Mouse (Mus musculus) left cerebral cortex, postnatal 4 days (tissue): Measurements from ENCODE around the gene Cpa1. TPM values are rescaled to one million over a fixed set of nuclear protein-coding genes. Genes with fewer than 3 reads are reported as not detected.

Source experiments
- DNase-seq: peaks from one replicate; pipeline ENCODE4 v3.0.0-alpha.2; 2022
- intact Hi-C: fragments of 180-260 bp; cut with DNase I; formaldehyde crosslinking; loops from one replicate; pipeline ENCODE4 v1.15.1; 2025
- total RNA-seq, 2 experiments: library from RNA; stranded (reverse); gene quantifications; 2 replicates each; pipeline ENCODE4 v1.2.3; 2021

The Cpa1 gene
- total RNA-seq, 2 experiments from 2014 or later: not detected

GRCm38 (mm10) chr6:30667585-30667984 is 28.6 kb downstream of the Cpa1 start:
- no peak for DNase-seq
- intact Hi-C loops: no loop called here

DNA sequence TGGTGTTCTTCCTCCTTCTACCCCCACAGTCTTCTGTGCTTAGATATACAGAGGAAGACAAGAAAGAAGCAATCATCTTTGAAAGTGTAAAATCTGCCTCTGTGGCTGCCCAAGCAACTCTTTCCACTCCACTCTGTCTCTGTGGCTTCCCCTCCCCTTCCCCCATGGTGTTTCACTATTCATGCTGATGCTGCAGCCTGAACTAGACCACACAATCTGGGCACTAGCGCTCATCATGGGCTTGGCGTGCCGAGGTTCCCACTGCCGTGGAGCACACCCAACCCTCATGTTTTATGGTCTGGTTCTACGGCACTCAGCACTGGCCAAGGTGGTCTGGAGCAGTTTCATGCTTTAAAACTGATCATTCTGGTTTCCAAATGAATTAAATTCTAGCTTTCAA is 32.7 kb downstream of the Cpa1 start:
- DNase-seq: no peak
- intact Hi-C loops: no loop called here

DNA sequence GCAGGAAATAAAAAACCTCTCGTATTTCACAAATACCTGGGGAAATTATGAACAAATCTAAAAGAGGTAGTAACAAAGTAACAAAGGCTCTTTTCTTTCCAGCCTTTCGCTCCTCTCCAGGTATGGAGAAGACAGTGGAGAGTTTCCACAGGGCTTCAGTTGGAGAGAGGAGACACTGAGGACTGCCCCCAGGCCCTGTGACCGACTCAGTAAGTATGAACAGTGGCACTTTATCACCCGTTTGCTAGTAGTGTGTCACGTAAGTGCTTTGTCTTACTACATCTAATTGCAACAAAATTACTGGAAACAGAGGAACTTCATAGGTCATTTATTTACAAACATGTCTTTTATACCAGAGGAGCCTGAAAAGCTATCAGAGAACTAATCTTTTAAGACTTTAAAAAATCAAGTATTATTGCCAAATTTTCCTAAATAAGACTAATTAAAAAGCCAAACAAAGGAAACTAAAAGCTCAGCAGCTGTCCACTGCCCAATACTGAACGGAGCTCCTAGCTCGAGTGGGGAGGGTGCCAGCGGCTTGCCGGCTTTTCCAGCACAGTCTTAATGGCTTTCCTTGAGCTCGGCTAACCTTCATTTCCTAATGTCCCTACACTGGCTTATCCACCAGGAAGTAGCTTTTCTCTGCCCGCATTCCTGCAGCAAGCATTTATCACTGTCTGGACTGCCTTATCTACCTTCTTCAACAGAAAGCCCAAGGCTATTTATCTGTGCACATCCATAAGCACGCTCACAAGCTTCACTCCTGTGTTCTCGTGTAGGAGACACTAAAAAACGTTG is 34.9 kb downstream of the Cpa1 start:
- peak; percentile 54 for DNase-seq
- intact Hi-C loops: no loop called here

- intact Hi-C loops: no loop called here
- no peak for DNase-seq
These were observed 35.8 kb downstream of the Cpa1 start for GRCm38 (mm10) chr6:30674714-30675280.

- no peak for DNase-seq
These were observed 36.3 kb downstream of the Cpa1 start for GRCm38 (mm10) chr6:30675281-30675771.

GRCm38 (mm10) chr6:30676506-30676905 is 37.5 kb downstream of the Cpa1 start:
- DNase-seq: no peak
- intact Hi-C loops: no loop called here

More at GRCm38 (mm10) chr6:30675281-30675771, 36.3 kb downstream of the Cpa1 start:
- intact Hi-C loops: no loop called here

DNA sequence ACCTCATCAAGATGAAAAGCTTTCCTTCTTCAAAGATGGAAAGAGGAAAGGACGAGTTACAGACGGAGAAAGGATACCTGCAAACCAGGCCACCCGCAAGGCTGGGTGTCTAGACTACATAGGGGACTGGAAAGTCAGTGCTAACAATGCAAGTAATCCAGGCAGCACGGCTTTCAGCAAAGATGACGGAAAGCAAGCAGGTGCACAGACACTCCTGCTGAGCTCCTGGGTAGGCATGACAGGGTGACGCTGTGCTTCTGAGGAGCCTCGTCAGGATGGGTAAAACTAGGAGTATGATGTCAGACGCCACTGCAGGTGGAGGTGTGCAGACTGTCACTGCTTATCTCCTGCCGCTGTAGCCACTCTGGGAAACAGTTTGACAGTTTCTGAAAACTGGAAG is 38.6 kb downstream of the Cpa1 start:
- intact Hi-C loops: no loop called here
- DNase-seq: no peak

GRCm38 (mm10) chr6:30678482-30678881 is 39.5 kb downstream of the Cpa1 start:
- peak; percentile 57 for DNase-seq
- intact Hi-C loops: no loop called here

DNA sequence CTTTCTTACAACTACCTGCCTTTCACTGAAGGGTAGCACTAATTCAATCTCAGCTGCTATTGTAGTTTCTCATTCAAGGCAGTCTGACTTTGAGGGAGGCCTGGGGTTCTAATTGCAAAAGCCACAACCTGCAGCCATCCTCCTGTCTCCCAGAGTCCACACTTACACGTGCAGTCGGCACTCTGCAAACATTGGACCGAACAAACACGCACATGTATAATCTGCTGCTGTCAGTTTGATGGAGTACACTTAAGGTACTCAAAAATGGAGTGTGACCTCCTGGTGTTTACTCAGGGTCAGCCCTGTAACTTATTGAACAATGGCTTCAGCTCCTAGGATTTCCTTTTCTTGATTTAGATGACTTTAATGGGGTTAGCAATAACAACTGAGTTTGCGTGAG is 40.5 kb downstream of the Cpa1 start:
- intact Hi-C loops: no loop called here
- DNase-seq: no peak

GRCm38 (mm10) chr6:30680442-30680841 is 41.4 kb downstream of the Cpa1 start:
- intact Hi-C loops: no loop called here
- DNase-seq: no peak

GRCm38 (mm10) chr6:30681935-30682900 is 43.2 kb downstream of the Cpa1 start:
- DNase-seq: no peak
- intact Hi-C loops: no loop called here

DNA sequence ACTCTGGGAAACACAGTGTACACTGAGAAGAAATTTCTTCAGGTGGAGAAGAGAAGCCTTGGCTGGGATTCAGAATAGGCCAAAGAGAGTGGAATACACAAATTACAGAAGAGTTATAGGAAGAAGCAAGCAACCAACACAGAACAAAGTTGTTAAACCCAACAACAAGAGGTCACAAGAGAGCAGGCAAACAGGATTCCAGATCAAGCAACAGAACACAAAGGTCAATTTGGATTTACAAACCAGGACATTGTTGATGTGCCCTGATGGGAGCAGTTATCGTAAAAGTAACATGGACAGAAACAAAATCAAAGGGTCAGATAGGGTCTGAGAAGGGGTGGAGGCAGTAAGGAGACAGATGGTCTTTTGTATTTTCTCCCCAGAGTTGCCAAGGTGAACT is 45.6 kb downstream of the Cpa1 start:
- no peak for DNase-seq
- intact Hi-C loops: no loop called here

GRCm38 (mm10) chr6:30687198-30687597 is 48.2 kb downstream of the Cpa1 start:
- DNase-seq: no peak

GRCm38 (mm10) chr6:30692826-30693225 is 53.8 kb downstream of the Cpa1 start:
- intact Hi-C loops: no loop called here
- DNase-seq: no peak

More at GRCm38 (mm10) chr6:30687198-30687597, 48.2 kb downstream of the Cpa1 start:
- intact Hi-C loops: no loop called here

GRCm38 (mm10) chr6:30693350-30693991 is 54.5 kb downstream of the Cpa1 start, which contains the start of gene Cep41:
Cep41 (minus strand) TSS chr6:30693749.
- intact Hi-C loops: no loop called here

DNA sequence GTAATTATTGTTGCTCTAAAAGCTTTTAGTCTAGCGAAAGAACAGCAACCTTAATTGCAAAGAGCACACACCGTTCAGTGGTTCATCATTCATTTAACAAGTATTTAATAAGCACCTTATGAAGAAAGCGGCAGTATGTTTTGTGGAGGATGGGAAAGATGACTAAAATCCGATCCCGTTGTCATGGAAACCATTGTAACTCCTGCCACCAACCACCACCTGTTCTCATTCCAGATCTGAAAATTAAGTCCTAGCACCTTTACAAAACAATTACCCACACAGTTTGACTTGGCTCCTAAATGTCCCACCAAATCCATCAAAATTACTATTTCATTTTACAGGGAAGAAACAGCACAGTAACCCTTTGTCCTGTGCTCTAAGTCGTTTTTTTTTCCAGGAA is 55.2 kb downstream of the Cpa1 start:
- no peak for DNase-seq
- intact Hi-C loops: no loop called here

More at GRCm38 (mm10) chr6:30693350-30693991, 54.5 kb downstream of the Cpa1 start, which contains the start of gene Cep41:
- DNase-seq: peak; percentile 98
